In genomic region chr10:19591641-19592441, GRCm38 (mm10) we compare ENCODE assay signal across 8 mouse cellular contexts. TPM values are rescaled to one million over a fixed set of nuclear protein-coding genes. Genes with fewer than 3 reads are reported as not detected.
DNase-seq lines count a peak whose midpoint lies in the region; ATAC-seq and TF ChIP-seq lines count a peak whose summit lies in the region.

TSS of gene Ifngr1 (plus strand) at chr10:19591949.

- H3K27me3 ChIP-seq in embryonic facial prominence, embryonic 14.5 days (replicated peaks; ENCODE audit: control insufficient read depth, insufficient read depth, low read length), result no peaks in the 10 kb centered on the region
- H3K27me3 ChIP-seq in heart, adult 2 months (ENCODE audit: control insufficient read depth, insufficient read depth, low read length), result no peaks in the 10 kb centered on the region
- H3K27me3 ChIP-seq in limb, embryonic 13.5 days, result no peaks in the 10 kb centered on the region
- H3K27me3 ChIP-seq in midbrain, embryonic 16.5 days (ENCODE audit: control insufficient read depth, insufficient read depth, low read depth, low read length), result no peaks in the 10 kb centered on the region

- TF ChIP-seq EP300 in heart, adult 2 months (IDR thresholded peaks at IDR 0.05; ENCODE audit: insufficient read depth, low read depth, low read length), result peak; percentile 79; the same call in 1 of the 2 replicates

- TF ChIP-seq POLR2A in heart, adult 2 months (IDR thresholded peaks at IDR 0.05; ENCODE audit: insufficient read depth, low read depth, low read length), result peak; percentile 95

- no peaks in the 10 kb centered on the region for H3K9me3 ChIP-seq in embryonic facial prominence, embryonic 14.5 days (ENCODE audit: control insufficient read depth, low read length)
- H3K9me3 ChIP-seq in limb, embryonic 13.5 days, result no peaks in the 10 kb centered on the region
- H3K9me3 ChIP-seq in midbrain, embryonic 16.5 days (replicated peaks; ENCODE audit: control insufficient read depth, low read length, poor library complexity, severe bottlenecking), result no peaks in the 10 kb centered on the region

- under 1% methylated on average over 43 of the region's 52 CpGs for WGBS in embryonic facial prominence, embryonic 14.5 days
- WGBS in heart, adult 2 months, result under 1% methylated on average over 52 of the region's 52 CpGs
- under 1% methylated on average over 51 of the region's 52 CpGs for WGBS in limb, embryonic 13.5 days
- WGBS in midbrain, embryonic 16.5 days, result under 1% methylated on average over 52 of the region's 52 CpGs

- peak within 1 kb of the TSS; percentile 78 for H3K9ac ChIP-seq in embryonic facial prominence, embryonic 14.5 days (ENCODE audit: low read depth, low read length)
- peak within 1 kb of the TSS; percentile 92 for H3K9ac ChIP-seq in heart, adult 2 months (ENCODE audit: low read depth, low read length)
- peak within 1 kb of the TSS; percentile 87 for H3K9ac ChIP-seq in limb, embryonic 13.5 days
- peak within 1 kb of the TSS; percentile 88 for H3K9ac ChIP-seq in midbrain, embryonic 16.5 days (ENCODE audit: low read depth, low read length)

- peak; percentile 98 for DNase-seq in 3T3-L1 (ENCODE audit: low read depth, low spot score)
- peak; percentile 93 to 99 for DNase-seq in adrenal gland, postnatal 4 days (ENCODE audit: low spot score in 2 of 2)
- DNase-seq in embryonic facial prominence, embryonic 14.5 days (ENCODE audit: low spot score), result peak; percentile 98
- peak; percentile 100 for DNase-seq in heart, adult 2 months
- DNase-seq in kidney, adult 8-10 months, result peak; percentile 100
- peak; percentile 97 to 99 for DNase-seq in spleen, postnatal 10 days (ENCODE audit: low spot score in 2 of 2)

- no peak for TF ChIP-seq CTCF in heart, adult 2 months (IDR thresholded peaks at IDR 0.05)

- intact Hi-C loops in heart, adult 2 months (cut with DNase I), result loop anchor here (5.0 to 10.0 kb wide), 3 partner anchors 100 to 577 kb away; partner anchors contain the start of genes Pex7 and Tnfaip3

- peak within 1 kb of the TSS; percentile 62 for H3K4me3 ChIP-seq in embryonic facial prominence, embryonic 14.5 days (ENCODE audit: low read depth, low read length)
- peak within 1 kb of the TSS; percentile 63 for H3K4me3 ChIP-seq in heart, adult 2 months
- peak within 1 kb of the TSS; percentile 78 for H3K4me3 ChIP-seq in limb, embryonic 13.5 days
- H3K4me3 ChIP-seq in midbrain, embryonic 16.5 days (ENCODE audit: low read depth, low read length), result peak within 1 kb of the TSS; percentile 81

- peaks cover 20% of the 10 kb centered on the region for H3K4me1 ChIP-seq in embryonic facial prominence, embryonic 14.5 days (ENCODE audit: control insufficient read depth, insufficient read depth, low read length)
- H3K4me1 ChIP-seq in heart, adult 2 months (ENCODE audit: control insufficient read depth, insufficient read depth, low read length), result peaks cover 15% of the 10 kb centered on the region
- H3K4me1 ChIP-seq in limb, embryonic 13.5 days, result peaks cover 22% of the 10 kb centered on the region
- peaks cover 6% of the 10 kb centered on the region for H3K4me1 ChIP-seq in midbrain, embryonic 16.5 days (ENCODE audit: control insufficient read depth, insufficient read depth, low read length)

- peaks cover 4% of the 10 kb centered on the region for H3K79me2 ChIP-seq in heart, adult 2 months (replicated peaks; ENCODE audit: control insufficient read depth, insufficient read depth, low read length)

- H3K27ac ChIP-seq in embryonic facial prominence, embryonic 14.5 days (replicated peaks; ENCODE audit: low read depth, low read length), result peak within 1 kb of the TSS; percentile 80
- H3K27ac ChIP-seq in heart, adult 2 months, result peak within 1 kb of the TSS; percentile 94
- peak within 1 kb of the TSS; percentile 73 for H3K27ac ChIP-seq in limb, embryonic 13.5 days
- peak within 1 kb of the TSS; percentile 71 for H3K27ac ChIP-seq in midbrain, embryonic 16.5 days (ENCODE audit: low read length)

- H3K4me2 ChIP-seq in embryonic facial prominence, embryonic 14.5 days (ENCODE audit: low read depth, low read length), result peak within 1 kb of the TSS; percentile 69
- H3K4me2 ChIP-seq in limb, embryonic 13.5 days (replicated peaks), result peak within 1 kb of the TSS; percentile 75
- H3K4me2 ChIP-seq in midbrain, embryonic 16.5 days (ENCODE audit: low read length), result peak within 1 kb of the TSS; percentile 89

- ATAC-seq in embryonic facial prominence, embryonic 14.5 days (ENCODE audit: low read depth), result peak; percentile 99
- ATAC-seq in limb, embryonic 13.5 days (ENCODE audit: low FRiP score, low read depth), result peak; percentile 99
- ATAC-seq in midbrain, embryonic 16.5 days, result peak; percentile 100

- no peaks in the 10 kb centered on the region for H3K36me3 ChIP-seq in embryonic facial prominence, embryonic 14.5 days (ENCODE audit: control insufficient read depth, insufficient read depth, low read length)
- H3K36me3 ChIP-seq in heart, adult 2 months (ENCODE audit: control insufficient read depth, insufficient read depth, low read length), result peaks cover 18% of the 10 kb centered on the region
- H3K36me3 ChIP-seq in limb, embryonic 13.5 days, result no peaks in the 10 kb centered on the region
- no peaks in the 10 kb centered on the region for H3K36me3 ChIP-seq in midbrain, embryonic 16.5 days (ENCODE audit: control insufficient read depth, insufficient read depth, low read length)

RNA-seq across cellular contexts. Expression of gene Ifngr1, which starts in this region (rescaled TPM):
- 10 to 100 TPM; 46.5 to 48.2 TPM for total RNA-seq in adrenal gland, postnatal 4 days (2021)
- polyA plus RNA-seq in embryonic facial prominence, embryonic 14.5 days (2014; fragmentation: Nextera tagmentation; extraction: Ambion mirVana), result 57.4 and 60.5 TPM in 2 replicates
- total RNA-seq in heart, adult 2 months (2021), result 10 to 100 TPM; 48.2 to 51.2 TPM
- 27.2 and 40.3 TPM in 2 replicates for polyA plus RNA-seq in heart, adult 2 months (2012; rRNA removed)
- 44.0 and 45.0 TPM in 2 replicates for polyA plus RNA-seq in limb, embryonic 13.5 days (2015; fragmentation: Nextera tagmentation; extraction: Ambion mirVana)
- 19.4 and 20.0 TPM in 2 replicates for polyA plus RNA-seq in midbrain, embryonic 16.5 days (2015; fragmentation: Nextera tagmentation; extraction: Ambion mirVana)

Comparison
In these comparisons a context has a peak if more than half of its experiments do, and no peak if none do; other contexts are left out.
1. Peak in every context shown above with its lines: DNase-seq, ATAC-seq, H3K4me3 ChIP-seq and H3K27ac ChIP-seq.